Mouse (Mus musculus): ENCODE data around the gene Polr3k.

The Polr3k gene

GRCm38 (mm10) chr2:181863791-181864535 is at the start of gene Polr3k:
Gene Polr3k, plus strand, starts transcription at chr2:181864337.
- CTCF ChIA-PET: interaction anchor here in 3 of 4 experiments (0.6 to 3.9 kb wide), 5 partner anchors 142 to 543 kb away, joined by 3 to 22 read pairs (median 5); no protein-coding TSS in a partner anchor
- POLR2A ChIA-PET: interaction anchor here in 2 of 4 experiments (0.6 to 2.5 kb wide), 12 partner anchors 8 to 263 kb away, joined by 3 to 8 read pairs (median 3); partner anchors contain the start of gene Tcea2 (in 1 of the 2)

DNA sequence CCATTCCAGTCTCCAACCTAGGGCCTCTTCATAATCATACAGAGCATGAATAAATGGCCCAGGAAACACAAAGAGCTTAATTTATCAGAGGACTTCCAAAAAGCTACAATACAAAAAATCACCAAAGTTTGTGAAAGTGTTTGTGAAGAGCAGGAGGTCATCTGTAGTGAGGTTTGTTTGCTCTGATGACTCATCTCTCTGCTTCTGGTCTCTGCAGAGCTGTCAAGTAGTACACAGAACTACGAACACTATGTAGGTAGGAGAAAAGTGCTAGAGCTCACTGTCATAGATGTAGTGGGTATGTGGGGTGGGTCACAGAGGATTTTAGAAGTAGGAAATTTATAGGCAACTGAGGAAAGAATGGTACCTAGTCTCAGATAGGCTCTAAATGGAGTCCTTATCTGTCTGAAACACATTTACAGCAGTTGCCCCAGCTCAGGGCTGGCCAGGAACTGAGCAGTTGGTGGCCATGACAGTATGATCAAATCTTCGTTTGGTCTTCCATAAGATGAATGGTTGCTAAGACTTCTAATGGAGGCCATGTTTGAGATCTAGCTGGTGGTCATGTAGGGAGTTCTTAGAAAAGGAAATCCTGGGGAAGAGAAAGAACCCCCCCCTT is 35.0 kb upstream of the Polr3k start:
- CTCF ChIA-PET: interaction anchor here in 1 of 4 experiments (1.1 kb wide), 1 partner anchor 170 kb away, joined by 8 read pairs; no protein-coding TSS in a partner anchor
- POLR2A ChIA-PET: interaction anchor here in 1 of 4 experiments (1.5 kb wide), 1 partner anchor 32 kb away, joined by 4 read pairs; no protein-coding TSS in a partner anchor

DNA sequence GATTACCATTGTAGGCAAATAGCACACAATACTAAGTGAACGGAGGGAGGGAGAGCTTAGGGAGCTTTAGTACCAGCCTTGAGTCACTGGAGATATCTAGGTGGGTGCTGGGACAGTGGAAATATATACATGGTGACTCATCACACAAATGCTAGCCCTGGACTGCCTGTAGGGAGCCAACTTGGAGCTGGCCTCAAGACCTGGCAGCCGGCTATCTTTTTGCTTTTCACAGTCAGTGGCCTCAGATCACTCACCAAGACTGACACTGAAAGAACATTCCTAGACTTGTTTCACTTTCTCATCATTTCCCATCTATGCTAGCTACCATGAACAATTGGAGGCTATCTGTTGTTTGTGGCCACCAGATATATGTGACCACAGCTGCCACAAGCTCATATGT is 31.4 kb upstream of the Polr3k start:
- ChIA-PET CTCF (no interaction called here), POLR2A (no interaction called here)

- POLR2A ChIA-PET: interaction anchor here in 2 of 4 experiments (0.6 to 1.0 kb wide), 4 partner anchors 28 to 853 kb away, joined by 3 to 6 read pairs (median 4); no protein-coding TSS in a partner anchor
These were observed 26.5 kb upstream of the Polr3k start, which contains the start of gene Pcmtd2 for GRCm38 (mm10) chr2:181837372-181838292. Gene Pcmtd2, plus strand, starts transcription at chr2:181837854.

GRCm38 (mm10) chr2:181838293-181838680 is 25.9 kb upstream of the Polr3k start:
- POLR2A ChIA-PET: interaction anchor here in 2 of 4 experiments (0.6 to 1.4 kb wide), 4 partner anchors 20 to 854 kb away, joined by 3 to 6 read pairs (median 4); no protein-coding TSS in a partner anchor
- CTCF ChIA-PET: interaction anchor here in 1 of 4 experiments (0.7 kb wide), 1 partner anchor 787 kb away, joined by 4 read pairs; no protein-coding TSS in a partner anchor

More at GRCm38 (mm10) chr2:181837372-181838292, 26.5 kb upstream of the Polr3k start, which contains the start of gene Pcmtd2:
- CTCF ChIA-PET: interaction anchor here in 1 of 4 experiments (0.7 kb wide), 1 partner anchor 786 kb away, joined by 4 read pairs; no protein-coding TSS in a partner anchor

GRCm38 (mm10) chr2:181845709-181846394 is 18.3 kb upstream of the Polr3k start:
- ChIA-PET CTCF (interaction anchor here in 1 of 4 experiments (1.2 kb wide), 1 partner anchor 124 kb away, joined by 4 read pairs; no protein-coding TSS in a partner anchor), POLR2A (interaction anchor here in 1 of 4 experiments (0.7 to 1.6 kb wide), 4 partner anchors 20 to 48 kb away, joined by 3 to 6 read pairs (median 3); no protein-coding TSS in a partner anchor)

- POLR2A ChIA-PET: interaction anchor here in 2 of 4 experiments (0.6 to 2.5 kb wide), 10 partner anchors 9 to 205 kb away, joined by 3 to 8 read pairs (median 3); partner anchors contain the start of gene Tcea2 (in 1 of the 2)
- CTCF ChIA-PET: interaction anchor here in 3 of 4 experiments (0.6 to 3.9 kb wide), 4 partner anchors 142 to 188 kb away, joined by 3 to 22 read pairs (median 6); no protein-coding TSS in a partner anchor
These were observed 361 bp downstream of the Polr3k start for GRCm38 (mm10) chr2:181864536-181864860.

DNA sequence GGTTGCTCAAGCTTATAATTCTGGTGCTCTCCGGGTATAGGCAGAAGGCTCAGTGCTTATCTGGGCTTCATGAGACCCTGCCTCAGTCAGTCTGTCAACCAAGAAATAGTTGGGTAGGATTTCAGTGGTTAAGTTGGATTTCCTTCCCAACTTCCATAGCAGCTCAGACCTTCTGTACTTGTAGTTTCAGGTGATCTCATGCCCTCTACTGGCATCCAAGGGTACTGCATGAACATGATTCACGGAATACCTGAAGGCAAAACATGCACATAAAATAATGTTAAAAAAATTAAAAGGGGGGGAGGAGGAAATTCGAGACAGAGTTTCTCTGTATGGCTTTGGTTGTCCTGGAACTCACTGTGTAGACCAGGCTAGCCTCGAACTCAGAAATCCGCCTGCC is 2.8 kb downstream of the Polr3k start:
- CTCF ChIA-PET: interaction anchor here (0.6 to 3.9 kb wide), 27 partner anchors 11 to 223 kb away, joined by 3 to 25 read pairs (median 3); no protein-coding TSS in a partner anchor

DNA sequence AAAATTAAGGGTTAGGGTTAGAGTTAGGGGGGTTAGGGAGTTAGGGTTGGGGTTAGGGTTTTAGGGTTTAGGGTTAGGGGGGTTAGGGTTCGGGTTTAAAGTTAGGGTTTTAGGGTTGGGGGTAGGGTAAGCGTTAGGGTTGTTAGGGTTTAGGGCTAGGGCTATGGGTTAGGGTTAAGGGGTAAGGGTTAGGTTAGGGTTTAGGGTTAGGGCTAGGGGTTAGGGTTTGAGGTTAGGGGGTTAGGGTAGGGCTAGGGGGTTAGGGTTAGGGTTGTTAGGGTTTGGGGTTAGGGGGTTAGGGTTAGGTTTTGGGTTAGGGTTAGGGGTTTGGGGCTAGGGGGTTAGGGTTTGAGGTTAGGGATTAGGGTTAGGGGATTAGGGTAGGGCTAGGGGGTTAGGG is 6.9 kb downstream of the Polr3k start:
- CTCF ChIA-PET: no interaction called here
- POLR2A ChIA-PET: no interaction called here

More for the DNA sequence above, 2.8 kb downstream of the Polr3k start:
- POLR2A ChIA-PET: interaction anchor here in 2 of 4 experiments (0.6 to 1.8 kb wide), 6 partner anchors 14 to 188 kb away, joined by 4 to 6 read pairs (median 4); no protein-coding TSS in a partner anchor

DNA sequence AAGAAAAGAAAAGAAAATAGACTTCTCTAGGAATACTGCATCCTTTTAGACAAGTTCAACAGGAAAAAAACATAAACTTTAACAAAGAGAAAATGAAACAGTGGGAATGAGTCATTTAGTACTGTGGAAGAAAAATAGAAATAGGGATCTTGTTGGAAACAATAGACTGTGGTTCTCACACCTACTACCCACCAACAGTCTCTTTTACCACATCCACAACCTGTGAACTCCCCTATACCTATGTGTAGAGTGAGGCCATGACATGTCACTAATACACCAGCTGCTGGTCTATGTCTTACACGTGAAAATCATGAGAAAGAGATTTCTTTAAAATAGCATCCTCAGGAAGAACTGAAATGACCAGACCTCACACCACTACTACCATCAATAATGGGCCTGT is 14.8 kb downstream of the Polr3k start:
- ChIA-PET POLR2A (no interaction called here), CTCF (no interaction called here)

DNA sequence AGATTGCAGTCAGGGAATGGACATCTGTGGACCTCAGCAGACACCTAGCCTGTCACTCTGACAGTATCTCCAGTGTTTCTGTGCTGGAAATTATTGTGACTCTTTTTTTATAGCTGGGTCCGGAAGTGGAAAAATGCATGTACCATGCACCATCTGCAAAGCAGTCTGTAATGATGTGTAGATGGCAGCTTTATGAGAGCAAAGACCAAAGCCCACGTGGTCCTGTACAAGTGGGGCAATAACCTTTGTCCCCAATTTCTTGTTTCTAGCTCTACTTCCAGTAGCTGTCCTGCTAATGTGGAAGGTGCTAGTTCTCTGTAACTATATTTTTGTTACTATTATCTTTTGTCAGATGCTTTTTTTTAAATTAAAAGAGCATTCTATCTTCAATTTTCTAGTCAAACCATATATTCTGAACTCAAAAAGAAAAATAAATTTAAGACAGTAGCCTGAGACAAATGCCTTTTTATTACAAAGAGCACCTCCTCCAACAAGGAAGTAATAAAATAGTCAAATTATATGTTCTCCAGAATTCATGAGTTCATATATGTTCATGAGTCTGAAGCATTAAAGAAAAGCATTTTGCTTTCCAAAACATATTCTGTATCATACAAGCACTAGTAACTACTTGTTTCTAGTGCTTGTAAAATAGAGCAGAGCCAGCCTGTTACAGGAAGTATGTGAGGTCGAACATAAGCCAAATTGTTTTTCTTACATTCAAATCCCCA is 19.0 kb downstream of the Polr3k start:
- ChIA-PET POLR2A (interaction anchor here in 1 of 4 experiments (1.1 kb wide), 1 partner anchor 13 kb away, joined by 3 read pairs; no protein-coding TSS in a partner anchor), CTCF (interaction anchor here in 1 of 4 experiments (0.8 kb wide), 1 partner anchor 17 kb away, joined by 3 read pairs; no protein-coding TSS in a partner anchor)

DNA sequence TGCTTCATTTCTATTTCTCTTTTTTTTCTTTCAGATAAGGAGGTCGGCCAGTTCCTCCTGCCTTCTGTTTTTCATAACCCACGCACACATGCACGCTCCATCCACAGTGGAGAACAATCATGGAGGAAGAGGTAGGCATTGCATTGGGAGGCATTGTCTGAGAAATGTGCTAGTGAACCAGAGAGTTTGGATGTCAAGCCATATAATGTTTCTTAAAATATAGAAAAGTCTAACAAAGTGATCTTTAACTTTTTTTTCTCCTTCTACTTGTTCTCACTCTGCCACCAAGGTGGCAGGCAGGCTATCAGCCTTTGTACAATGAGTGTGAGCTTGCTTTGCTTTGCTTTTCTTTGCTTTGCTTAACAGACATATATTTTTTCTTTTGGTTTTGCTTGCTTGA is 53.7 kb downstream of the Polr3k start:
- ChIA-PET CTCF (no interaction called here), POLR2A (interaction anchor here in 1 of 4 experiments (1.0 to 1.9 kb wide), 3 partner anchors 11 to 35 kb away, joined by 3 to 7 read pairs (median 6); no protein-coding TSS in a partner anchor)

- POLR2A ChIA-PET: interaction anchor here in 1 of 4 experiments (0.6 to 1.9 kb wide), 4 partner anchors 10 to 35 kb away, joined by 3 to 7 read pairs (median 4); no protein-coding TSS in a partner anchor
- CTCF ChIA-PET: no interaction called here
These were observed 54.4 kb downstream of the Polr3k start for GRCm38 (mm10) chr2:181918501-181918900.

All from embryonic stem cell, embryonic (primary cell).